Mouse (Mus musculus) monocyte, adult 5-6 weeks (primary cell): ENCODE data around the gene Ino80. TPM values are rescaled to one million over a fixed set of nuclear protein-coding genes. Genes with fewer than 3 reads are reported as not detected.
"Not testable (repeated sequence)": the region's sequence is repeated elsewhere in the genome, so short reads cannot be mapped to it uniquely, and the experiment has no call there.

Experiments
- ATAC-seq: fragments of 153-309, 156-312 bp; replicated peaks from 2 replicates; pipeline ENCODE4 v1.8.0; 2017; ENCODE audit warnings: mild to moderate bottlenecking; ENCODE audit not compliant: low TSS enrichment, insufficient number of reproducible peaks, severe bottlenecking, poor library complexity, low FRiP score
- total RNA-seq: library from RNA; stranded (forward); fragments of 200-1000, 200-491, 200-594 nt; gene quantifications from 3 replicates; pipeline ENCODE4 v1.2.3, GENCODE M21; 2017

Gene Ino80
- 22.7 to 34.4 TPM (median 24.8 TPM) in 3 replicates for total RNA-seq

GRCm38 (mm10) chr2:119477571-119478396 is at the start of gene Ino80:
Gene Ino80 (minus strand): TSS chr2:119477687.
- ATAC-seq, result peak; percentile 93

GRCm38 (mm10) chr2:119525422-119525821 is 47.9 kb upstream of the Ino80 start:
- no peak for ATAC-seq

GRCm38 (mm10) chr2:119523836-119524235 is 46.3 kb upstream of the Ino80 start:
- no peak for ATAC-seq

GRCm38 (mm10) chr2:119520550-119520949 is 43.1 kb upstream of the Ino80 start:
- ATAC-seq, result no peak

- ATAC-seq, result no peak
Observed at GRCm38 (mm10) chr2:119516811-119517210, 39.3 kb upstream of the Ino80 start.

- ATAC-seq, result no peak
Observed at GRCm38 (mm10) chr2:119514026-119514522, 36.6 kb upstream of the Ino80 start.

- ATAC-seq, result no peak
Observed at GRCm38 (mm10) chr2:119512292-119512691, 34.8 kb upstream of the Ino80 start.

GRCm38 (mm10) chr2:119510856-119511255 is 33.4 kb upstream of the Ino80 start:
- ATAC-seq, result no peak

GRCm38 (mm10) chr2:119508518-119508917 is 31.0 kb upstream of the Ino80 start:
- not testable (repeated sequence) for ATAC-seq

- no peak for ATAC-seq
Observed at GRCm38 (mm10) chr2:119507108-119507507, 29.6 kb upstream of the Ino80 start.

GRCm38 (mm10) chr2:119500965-119501652 is 23.6 kb upstream of the Ino80 start:
- no peak for ATAC-seq

GRCm38 (mm10) chr2:119498859-119499258 is 21.4 kb upstream of the Ino80 start:
- no peak for ATAC-seq

- no peak for ATAC-seq
Observed at GRCm38 (mm10) chr2:119496082-119496481, 18.6 kb upstream of the Ino80 start.

GRCm38 (mm10) chr2:119491953-119492352 is 14.5 kb upstream of the Ino80 start:
- ATAC-seq, result no peak

- no peak for ATAC-seq
Observed at GRCm38 (mm10) chr2:119486488-119486887, 9.0 kb upstream of the Ino80 start.

GRCm38 (mm10) chr2:119482307-119482706 is 4.8 kb upstream of the Ino80 start:
- no peak for ATAC-seq

GRCm38 (mm10) chr2:119478397-119478749 is 886 bp upstream of the Ino80 start:
- no peak for ATAC-seq

- ATAC-seq, result peak; percentile 41
Observed at GRCm38 (mm10) chr2:119476621-119477391, 681 bp downstream of the Ino80 start.

- no peak for ATAC-seq
Observed at GRCm38 (mm10) chr2:119476166-119476565, 1.3 kb downstream of the Ino80 start.
